Mouse (Mus musculus) stomach, embryonic 16.5 days (tissue): ENCODE measurements around the gene A730061H03Rik. TPM values are rescaled to one million over a fixed set of nuclear protein-coding genes. Genes with fewer than 3 reads are reported as not detected.

Source experiments
- polyA plus RNA-seq: library from polyadenylated mRNA; unstranded; fragments of >200 nt; fragmentation: Nextera tagmentation; extraction: Ambion mirVana; gene quantifications from 2 replicates; pipeline ENCODE4 v1.2.1, GENCODE M21; 2015

A730061H03Rik gene
- polyA plus RNA-seq, 1 experiment from 2014 or later, result 1.2 TPM

Other genes starting within 250 kb of the A730061H03Rik start
- 108 and 109 TPM in 2 replicates for gene Dhrs4, start 81.6 kb downstream of the A730061H03Rik start, polyA plus RNA-seq
- gene Carmil3, start 69.8 kb downstream of the A730061H03Rik start, polyA plus RNA-seq, result 1.8 and 1.9 TPM in 2 replicates
- 0.25 and 0.31 TPM in 2 replicates for gene Cpne6, start 50.0 kb downstream of the A730061H03Rik start, polyA plus RNA-seq
- not detected in 2 replicates for gene Nrl, start 35.4 kb downstream of the A730061H03Rik start, polyA plus RNA-seq
- 50.1 and 54.5 TPM in 2 replicates for gene Pck2, start 20.1 kb downstream of the A730061H03Rik start, polyA plus RNA-seq
- 76.7 and 77.6 TPM in 2 replicates for gene Dcaf11, start 400 bp downstream of the A730061H03Rik start, polyA plus RNA-seq
- 0.64 and 8.1 TPM in 2 replicates for gene Fitm1, start 15.2 kb upstream of the A730061H03Rik start, polyA plus RNA-seq
- 149 and 162 TPM in 2 replicates for gene Psme1, start 17.7 kb upstream of the A730061H03Rik start, polyA plus RNA-seq
- gene Emc9, start 24.9 kb upstream of the A730061H03Rik start, polyA plus RNA-seq, result 11.4 and 11.5 TPM in 2 replicates
- gene Psme2, start 30.7 kb upstream of the A730061H03Rik start, polyA plus RNA-seq, result 203 and 283 TPM in 2 replicates
- 18.1 and 19.1 TPM in 2 replicates for gene Rnf31, start 31.3 kb upstream of the A730061H03Rik start, polyA plus RNA-seq
- gene Irf9, start 43.2 kb upstream of the A730061H03Rik start, polyA plus RNA-seq, result 10.7 and 12.4 TPM in 2 replicates
- 10.9 and 13.8 TPM in 2 replicates for gene Rec8, start 57.6 kb upstream of the A730061H03Rik start, polyA plus RNA-seq
- gene Ipo4, start 75.6 kb upstream of the A730061H03Rik start, polyA plus RNA-seq, result 86.3 and 114 TPM in 2 replicates
- 2.0 and 2.5 TPM in 2 replicates for gene Gm49378, start 77.5 kb upstream of the A730061H03Rik start, polyA plus RNA-seq
- 116 and 123 TPM in 2 replicates for gene Tm9sf1, start 83.4 kb upstream of the A730061H03Rik start, polyA plus RNA-seq
- gene Tssk4, start 89.8 kb upstream of the A730061H03Rik start, polyA plus RNA-seq, result 0.50 and 1.1 TPM in 2 replicates
- gene Mdp1, start 100.1 kb upstream of the A730061H03Rik start, polyA plus RNA-seq, result 54.4 and 55.8 TPM in 2 replicates
- gene Gmpr2, start 111.5 kb upstream of the A730061H03Rik start, polyA plus RNA-seq, result 58.0 and 63.4 TPM in 2 replicates
- gene Nedd8, start 111.7 kb upstream of the A730061H03Rik start, polyA plus RNA-seq, result 462 and 484 TPM in 2 replicates
- gene Tinf2, start 121.4 kb upstream of the A730061H03Rik start, polyA plus RNA-seq, result 34.4 and 36.3 TPM in 2 replicates
- gene Tgm1, start 153.5 kb upstream of the A730061H03Rik start, polyA plus RNA-seq, result 53.1 and 72.9 TPM in 2 replicates
- 36.3 and 37.1 TPM in 2 replicates for gene Rabggta, start 161.9 kb upstream of the A730061H03Rik start, polyA plus RNA-seq
- gene Dhrs1, start 185.3 kb upstream of the A730061H03Rik start, polyA plus RNA-seq, result 107 and 125 TPM in 2 replicates
- 23.8 and 28.4 TPM in 2 replicates for gene Nop9, start 185.3 kb upstream of the A730061H03Rik start, polyA plus RNA-seq
- gene Cideb, start 198.1 kb upstream of the A730061H03Rik start, polyA plus RNA-seq, result 14.8 and 15.1 TPM in 2 replicates
- 0.71 and 0.81 TPM in 2 replicates for gene Ltb4r2, start 201.0 kb upstream of the A730061H03Rik start, polyA plus RNA-seq
- gene Ltb4r1, start 205.6 kb upstream of the A730061H03Rik start, polyA plus RNA-seq, result 2.4 and 4.8 TPM in 2 replicates
- 7.7 and 8.2 TPM in 2 replicates for gene Adcy4, start 223.7 kb upstream of the A730061H03Rik start, polyA plus RNA-seq
- 32.7 and 34.4 TPM in 2 replicates for gene Ripk3, start 228.5 kb upstream of the A730061H03Rik start, polyA plus RNA-seq